Mouse (Mus musculus): ENCODE results near the gene Tlcd1.

Gene Tlcd1

GRCm38 (mm10) chr11:78160675-78161074 lies 15.8 kb upstream of the Tlcd1 start:
- no peak for DNase-seq (ENCODE audit: extremely low read depth, insufficient read length, low spot score)

- no peak for DNase-seq (ENCODE audit: extremely low read depth, insufficient read length, low spot score)
Observed at GRCm38 (mm10) chr11:78161169-78161568, 15.3 kb upstream of the Tlcd1 start.

GRCm38 (mm10) chr11:78161968-78162367 lies 14.5 kb upstream of the Tlcd1 start:
- no peak for DNase-seq (ENCODE audit: extremely low read depth, insufficient read length, low spot score)

- no peak for DNase-seq (ENCODE audit: extremely low read depth, insufficient read length, low spot score)
Observed at GRCm38 (mm10) chr11:78162504-78162903, 14.0 kb upstream of the Tlcd1 start.

GRCm38 (mm10) chr11:78163045-78163444 lies 13.5 kb upstream of the Tlcd1 start:
- no peak for DNase-seq (ENCODE audit: extremely low read depth, insufficient read length, low spot score)

GRCm38 (mm10) chr11:78163681-78164603 lies 12.6 kb upstream of the Tlcd1 start:
- DNase-seq (ENCODE audit: extremely low read depth, insufficient read length, low spot score), result peak; percentile 67

- DNase-seq (ENCODE audit: extremely low read depth, insufficient read length, low spot score), result no peak
Observed at GRCm38 (mm10) chr11:78164604-78164923, 11.9 kb upstream of the Tlcd1 start.

- DNase-seq (ENCODE audit: extremely low read depth, insufficient read length, low spot score), result peak; percentile 74
Observed at GRCm38 (mm10) chr11:78164924-78165760, 11.4 kb upstream of the Tlcd1 start, which contains the start of gene Traf4. Traf4 (minus strand) TSS chr11:78165589.

GRCm38 (mm10) chr11:78165761-78166109 lies 10.8 kb upstream of the Tlcd1 start:
- DNase-seq (ENCODE audit: extremely low read depth, insufficient read length, low spot score), result peak; percentile 93

GRCm38 (mm10) chr11:78166161-78166560 lies 10.3 kb upstream of the Tlcd1 start:
- no peak for DNase-seq (ENCODE audit: extremely low read depth, insufficient read length, low spot score)

- DNase-seq (ENCODE audit: extremely low read depth, insufficient read length, low spot score), result no peak
Observed at GRCm38 (mm10) chr11:78166640-78167039, 9.9 kb upstream of the Tlcd1 start.

- DNase-seq (ENCODE audit: extremely low read depth, insufficient read length, low spot score), result no peak
Observed at GRCm38 (mm10) chr11:78167257-78167959, 9.1 kb upstream of the Tlcd1 start.

- DNase-seq (ENCODE audit: extremely low read depth, insufficient read length, low spot score), result no peak
Observed at GRCm38 (mm10) chr11:78168541-78169468, 7.7 kb upstream of the Tlcd1 start.

- DNase-seq (ENCODE audit: extremely low read depth, insufficient read length, low spot score), result no peak
Observed at GRCm38 (mm10) chr11:78170306-78170705, 6.2 kb upstream of the Tlcd1 start.

GRCm38 (mm10) chr11:78171328-78171727 lies 5.2 kb upstream of the Tlcd1 start:
- DNase-seq (ENCODE audit: extremely low read depth, insufficient read length, low spot score), result no peak

- no peak for DNase-seq (ENCODE audit: extremely low read depth, insufficient read length, low spot score)
Observed at GRCm38 (mm10) chr11:78172034-78172747, 4.3 kb upstream of the Tlcd1 start.

- no peak for DNase-seq (ENCODE audit: extremely low read depth, insufficient read length, low spot score)
Observed at GRCm38 (mm10) chr11:78172748-78173383, 3.6 kb upstream of the Tlcd1 start.

GRCm38 (mm10) chr11:78174506-78174905 lies 2.0 kb upstream of the Tlcd1 start:
- DNase-seq (ENCODE audit: extremely low read depth, insufficient read length, low spot score), result no peak
